Mouse (Mus musculus): ENCODE results near the gene Vamp9. TPM values are rescaled to one million over a fixed set of nuclear protein-coding genes. Genes with fewer than 3 reads are reported as not detected.
A peak's percentile ranks its signal among the peaks of the same experiment; 100 is the strongest.

Vamp9 gene
- polyA plus RNA-seq, 1 experiment from 2014 or later: 0.29 TPM

DNA sequence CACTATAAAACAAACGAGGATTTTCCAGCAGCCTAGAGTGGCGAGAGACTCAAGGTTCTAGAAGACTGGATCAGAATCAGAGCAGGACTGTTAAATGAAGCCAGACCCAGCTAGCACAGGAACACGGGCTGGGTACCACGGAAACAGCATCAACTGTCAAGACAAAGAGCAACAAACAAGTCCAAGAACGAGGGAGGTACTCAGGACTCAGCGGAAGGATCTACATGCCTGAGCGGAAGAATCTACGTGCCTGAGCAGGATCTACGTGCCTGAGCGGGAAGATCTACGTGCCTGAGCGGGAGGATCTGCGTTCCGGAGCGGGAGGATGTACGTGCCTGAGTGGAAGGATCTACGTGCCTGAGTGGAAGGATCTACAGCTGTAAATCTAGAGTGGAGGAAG is 37.8 kb upstream of the Vamp9 start:
- no peak for TF ChIP-seq CTCF (IDR thresholded peaks at IDR 0.05; ENCODE audit: low read depth)
- Histone ChIP-seq H3K4me1 (ENCODE audit: insufficient read depth) (no peaks in the 10 kb centered on the region), H3K9ac (no peak overlapping the region), H3K9me3 (ENCODE audit: low read depth, low read length) (no peaks in the 10 kb centered on the region), H3K4me3 (ENCODE audit: low read depth, low read length) (no peak overlapping the region), H3K36me3 (ENCODE audit: insufficient read depth) (no peaks in the 10 kb centered on the region), H3K4me2 (no peak overlapping the region), H3K27me3 (ENCODE audit: insufficient read depth, low read length) (no peaks in the 10 kb centered on the region), H3K27ac (ENCODE audit: low read depth) (no peak overlapping the region)
- no peak for DNase-seq
- WGBS: 89% methylated on average over 17 of the region's 17 CpGs
- no peak for ATAC-seq (ENCODE audit: insufficient read depth)

- DNase-seq (no peak), ATAC-seq (ENCODE audit: insufficient read depth) (no peak)
- no peak overlapping the region for H3K4me2 ChIP-seq
- H3K36me3 ChIP-seq (ENCODE audit: insufficient read depth): no peaks in the 10 kb centered on the region
- no peaks in the 10 kb centered on the region for H3K4me1 ChIP-seq (ENCODE audit: insufficient read depth)
- WGBS: 83% methylated on average over 9 of the region's 9 CpGs
- no peaks in the 10 kb centered on the region for H3K27me3 ChIP-seq (ENCODE audit: insufficient read depth, low read length)
- no peak for TF ChIP-seq CTCF (IDR thresholded peaks at IDR 0.05; ENCODE audit: low read depth)
- H3K27ac ChIP-seq (ENCODE audit: low read depth): no peak overlapping the region
- no peak overlapping the region for H3K9ac ChIP-seq
- no peak overlapping the region for H3K4me3 ChIP-seq (ENCODE audit: low read depth, low read length)
- H3K9me3 ChIP-seq (ENCODE audit: low read depth, low read length): no peaks in the 10 kb centered on the region
Observed at GRCm38 (mm10) chr5:99868923-99869322, 37.1 kb upstream of the Vamp9 start.

DNA sequence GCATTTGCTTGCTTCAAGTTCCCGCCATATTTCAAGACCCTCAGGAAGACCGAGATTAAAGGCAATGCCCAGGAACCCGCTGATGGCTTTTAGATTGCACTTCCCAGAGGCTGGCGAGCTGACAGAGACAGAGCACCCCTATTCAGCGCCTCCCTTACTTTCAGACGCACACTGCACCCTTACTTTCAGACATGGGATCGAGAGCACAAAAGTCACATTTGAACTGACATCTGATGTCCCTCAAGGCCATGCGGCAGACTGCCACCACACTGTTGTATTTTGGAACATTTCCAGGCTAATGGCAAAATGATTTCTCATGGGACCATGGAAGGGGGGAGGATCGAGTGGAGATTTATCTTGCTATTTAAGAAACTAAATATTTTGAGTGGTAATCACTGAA is 28.5 kb upstream of the Vamp9 start:
- Histone ChIP-seq H3K27me3 (ENCODE audit: insufficient read depth, low read length) (no peaks in the 10 kb centered on the region), H3K9me3 (ENCODE audit: low read depth, low read length) (no peaks in the 10 kb centered on the region), H3K4me2 (0 out of 2 replicates have a peak overlapping the region, but pooled peaks have one; percentile 4), H3K27ac (ENCODE audit: low read depth) (no peak overlapping the region), H3K4me3 (ENCODE audit: low read depth, low read length) (no peak overlapping the region), H3K4me1 (ENCODE audit: insufficient read depth) (no peaks in the 10 kb centered on the region), H3K36me3 (ENCODE audit: insufficient read depth) (no peaks in the 10 kb centered on the region), H3K9ac (no peak overlapping the region)
- no peak for ATAC-seq (ENCODE audit: insufficient read depth)
- TF ChIP-seq CTCF (IDR thresholded peaks at IDR 0.05; ENCODE audit: low read depth): no peak
- peak; percentile 67 for DNase-seq
- WGBS: 41% methylated on average over 9 of the region's 9 CpGs

GRCm38 (mm10) chr5:99882441-99882840 is 23.6 kb upstream of the Vamp9 start:
- H3K27me3 ChIP-seq (ENCODE audit: insufficient read depth, low read length): no peaks in the 10 kb centered on the region
- no peak overlapping the region for H3K9ac ChIP-seq
- H3K4me3 ChIP-seq (ENCODE audit: low read depth, low read length): no peak overlapping the region
- no peaks in the 10 kb centered on the region for H3K36me3 ChIP-seq (ENCODE audit: insufficient read depth)
- H3K4me2 ChIP-seq: no peak overlapping the region
- ATAC-seq (ENCODE audit: insufficient read depth) (no peak), DNase-seq (no peak)
- WGBS: 82% methylated on average over 3 of the region's 3 CpGs
- no peaks in the 10 kb centered on the region for H3K9me3 ChIP-seq (ENCODE audit: low read depth, low read length)
- no peak overlapping the region for H3K27ac ChIP-seq (ENCODE audit: low read depth)
- H3K4me1 ChIP-seq (ENCODE audit: insufficient read depth): no peaks in the 10 kb centered on the region
- no peak for TF ChIP-seq CTCF (IDR thresholded peaks at IDR 0.05; ENCODE audit: low read depth)

GRCm38 (mm10) chr5:99884035-99884434 is 22.0 kb upstream of the Vamp9 start:
- Histone ChIP-seq H3K9ac (no peak overlapping the region), H3K4me3 (ENCODE audit: low read depth, low read length) (no peak overlapping the region), H3K4me1 (ENCODE audit: insufficient read depth) (no peaks in the 10 kb centered on the region), H3K27ac (ENCODE audit: low read depth) (no peak overlapping the region), H3K4me2 (no peak overlapping the region), H3K27me3 (ENCODE audit: insufficient read depth, low read length) (no peaks in the 10 kb centered on the region), H3K9me3 (ENCODE audit: low read depth, low read length) (no peaks in the 10 kb centered on the region), H3K36me3 (ENCODE audit: insufficient read depth) (no peaks in the 10 kb centered on the region)
- no peak for TF ChIP-seq CTCF (IDR thresholded peaks at IDR 0.05; ENCODE audit: low read depth)
- 90% methylated on average over 4 of the region's 4 CpGs for WGBS
- ATAC-seq (ENCODE audit: insufficient read depth) (no peak), DNase-seq (peak; percentile 58)

GRCm38 (mm10) chr5:99887133-99887532 is 18.9 kb upstream of the Vamp9 start:
- H3K27ac ChIP-seq (ENCODE audit: low read depth): no peak overlapping the region
- ATAC-seq (ENCODE audit: insufficient read depth) (no peak), DNase-seq (no peak)
- TF ChIP-seq CTCF (IDR thresholded peaks at IDR 0.05; ENCODE audit: low read depth): no peak
- H3K4me1 ChIP-seq (ENCODE audit: insufficient read depth): no peaks in the 10 kb centered on the region
- WGBS: 67% methylated on average over 1 of the region's 1 CpGs
- H3K9ac ChIP-seq: no peak overlapping the region
- no peaks in the 10 kb centered on the region for H3K9me3 ChIP-seq (ENCODE audit: low read depth, low read length)
- H3K4me2 ChIP-seq: no peak overlapping the region
- no peaks in the 10 kb centered on the region for H3K36me3 ChIP-seq (ENCODE audit: insufficient read depth)
- no peak overlapping the region for H3K4me3 ChIP-seq (ENCODE audit: low read depth, low read length)
- no peaks in the 10 kb centered on the region for H3K27me3 ChIP-seq (ENCODE audit: insufficient read depth, low read length)

DNA sequence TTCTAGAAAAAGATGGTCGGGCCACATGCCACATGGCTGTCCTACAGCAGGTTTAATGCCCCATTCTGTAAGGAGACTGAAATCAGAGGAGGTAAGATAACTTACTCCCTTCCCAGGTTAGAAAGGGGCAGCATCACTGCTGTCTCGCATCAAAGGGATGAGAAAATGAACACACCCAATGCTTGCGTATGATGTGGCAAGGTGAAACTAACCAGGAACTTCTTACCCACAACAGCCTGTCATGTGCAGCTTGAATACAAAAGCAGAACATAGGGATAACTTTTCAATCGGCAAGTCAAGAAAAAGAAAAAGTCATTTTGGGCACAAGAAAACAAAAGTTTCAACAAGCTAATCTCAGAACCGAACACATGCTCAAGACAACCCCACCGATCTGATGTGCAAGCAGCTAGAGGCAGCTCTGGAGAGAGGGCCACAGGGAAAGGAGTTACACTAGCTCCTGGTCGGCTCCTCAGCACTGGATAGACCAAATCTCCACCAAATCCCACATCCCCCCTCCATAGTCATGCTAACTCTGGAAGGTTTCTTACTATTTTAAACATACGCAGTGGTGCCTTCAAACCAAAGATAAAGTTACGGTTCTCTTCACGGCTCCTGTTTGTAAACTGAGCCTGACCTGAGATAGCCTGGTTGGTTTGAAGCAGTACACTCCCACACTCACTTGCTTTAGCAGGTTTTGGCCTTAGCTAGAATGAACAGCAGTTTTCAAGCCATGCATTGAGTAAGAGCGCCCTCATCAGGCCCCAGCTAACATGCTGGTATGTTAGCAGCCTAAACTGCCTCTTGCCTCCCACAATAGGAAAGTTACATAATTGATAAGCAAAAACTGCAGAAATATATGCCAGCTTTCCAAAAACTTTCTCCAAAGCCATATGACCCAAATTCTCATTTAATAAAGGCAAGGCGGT is 14.3 kb upstream of the Vamp9 start:
- no peak overlapping the region for H3K4me2 ChIP-seq
- H3K9me3 ChIP-seq (ENCODE audit: low read depth, low read length): no peaks in the 10 kb centered on the region
- no peak overlapping the region for H3K4me3 ChIP-seq (ENCODE audit: low read depth, low read length)
- DNase-seq (peak; percentile 88), ATAC-seq (ENCODE audit: insufficient read depth) (no peak; the same call in 1 of the 2 replicates)
- H3K27me3 ChIP-seq (ENCODE audit: insufficient read depth, low read length): no peaks in the 10 kb centered on the region
- 47% methylated on average over 12 of the region's 12 CpGs for WGBS
- H3K27ac ChIP-seq (ENCODE audit: low read depth): no peak overlapping the region
- peak; percentile 76 for TF ChIP-seq CTCF (IDR thresholded peaks at IDR 0.05; ENCODE audit: low read depth)
- no peaks in the 10 kb centered on the region for H3K36me3 ChIP-seq (ENCODE audit: insufficient read depth)
- H3K9ac ChIP-seq: no peak overlapping the region
- no peaks in the 10 kb centered on the region for H3K4me1 ChIP-seq (ENCODE audit: insufficient read depth)

Data from lung, embryonic 14.5 days (tissue).